13 mouse cellular contexts compared by ENCODE assay signal in genomic region chr5:122057622-122058021, GRCm38 (mm10). TPM values are rescaled to one million over a fixed set of nuclear protein-coding genes. Genes with fewer than 3 reads are reported as not detected.
DNase-seq lines count a peak whose midpoint lies in the region; ATAC-seq and TF ChIP-seq lines count a peak whose summit lies in the region.
"Had no signal": no experiment of that assay in that cellular context is flagged by ENCODE, and none has a peak within 500 bp of the region (broad histone marks: within the 10 kb centered on the region; RNA-seq: fewer than 3 reads in every experiment).

No protein-coding gene starts in this region.

- H3K27me3 ChIP-seq in forebrain, embryonic 11.5 days (ENCODE audit: control insufficient read depth, insufficient read depth, low read length) = no peaks in the 10 kb centered on the region

- H3K9ac ChIP-seq in forebrain, embryonic 11.5 days (ENCODE audit: low read length) = no peak overlapping the region

- no peak overlapping the region for H3K4me2 ChIP-seq in forebrain, embryonic 11.5 days (ENCODE audit: low read depth, low read length, severe bottlenecking)

- no peak overlapping the region for H3K27ac ChIP-seq in layer of hippocampus, adult 2 months
- no peak overlapping the region for H3K27ac ChIP-seq in forebrain, embryonic 11.5 days (ENCODE audit: low read depth, low read length)

- peak; percentile 79 for TF ChIP-seq CTCF in layer of hippocampus, adult 2 months (conservative IDR thresholded peaks at IDR 0.05)

- no peak for DNase-seq in layer of hippocampus, adult 2 months (ENCODE audit: low spot score in 2 of 2)
- DNase-seq in layer of hippocampus, adult 11-12 months (ENCODE audit: low spot score) = no peak
- peak; percentile 54 for DNase-seq in thymus, postnatal 4 days
- DNase-seq in thymus, adult 18-20 months = no peak
- DNase-seq in R1 (ENCODE audit: low read depth, low spot score) = peak; percentile 72
- peak; percentile 64 for DNase-seq in testis, postnatal 10 days (ENCODE audit: low spot score)
- DNase-seq in forebrain, embryonic 11.5 days (ENCODE audit: low spot score) = no peak
- DNase-seq in right cerebral cortex, postnatal 36 days (ENCODE audit: low spot score in 2 of 2) = no peak
- DNase-seq: adrenal gland, adult 2 months; cerebellum, adult 9-10 months; gastrocnemius, postnatal 10 days; left cerebral cortex, postnatal 4 days had no signal

- H3K9me3 ChIP-seq in forebrain, embryonic 11.5 days (ENCODE audit: control insufficient read depth, low read length) = peaks cover 6% of the 10 kb centered on the region; the same call in 1 of the 2 replicates

- WGBS in forebrain, embryonic 11.5 days = 68% methylated on average over 6 of the region's 6 CpGs

- H3K36me3 ChIP-seq in forebrain, embryonic 11.5 days (ENCODE audit: control insufficient read depth, insufficient read depth, low read length) = no peaks in the 10 kb centered on the region

- H3K4me3 ChIP-seq in layer of hippocampus, adult 2 months = no peak overlapping the region
- H3K4me3 ChIP-seq in forebrain, embryonic 11.5 days (ENCODE audit: low read depth, low read length) = no peak overlapping the region

- peaks cover 9% of the 10 kb centered on the region for H3K4me1 ChIP-seq in forebrain, embryonic 11.5 days (replicated peaks; ENCODE audit: control insufficient read depth, insufficient read depth, low read length)

- no peak for ATAC-seq in forebrain, embryonic 11.5 days (replicated peaks; ENCODE audit: low FRiP score)

RNA-seq across cellular contexts. Expression of gene Cux2, which starts 7.7 kb away (rescaled TPM):
- 10 to 100 TPM; 30.0 to 30.9 TPM for total RNA-seq in layer of hippocampus, adult 2 months (2021)
- polyA plus RNA-seq in forebrain, embryonic 11.5 days (2014; fragmentation: Nextera tagmentation; extraction: Ambion mirVana) = 11.3 and 13.2 TPM in 2 replicates
- total RNA-seq: hematopoietic stem cell, adult 5-6 weeks had no signal

RNA-seq across cellular contexts. Expression of gene Myl2, which starts 43.1 kb away (rescaled TPM):
- total RNA-seq in layer of hippocampus, adult 2 months (2021) = under 1 TPM in 1 of 2 experiments, not detected in 1; 0.88 TPM
- not detected in 2 replicates for polyA plus RNA-seq in forebrain, embryonic 11.5 days (2014; fragmentation: Nextera tagmentation; extraction: Ambion mirVana)
- total RNA-seq: adrenal gland, adult 2 months; hematopoietic stem cell, adult 5-6 weeks; left cerebral cortex, postnatal 4 days had no signal
- polyA plus RNA-seq: adrenal gland, adult 2 months had no signal

Comparison
In these comparisons a context has a peak if more than half of its experiments do, and no peak if none do; other contexts are left out.
1. DNase-seq: peak in thymus, postnatal 4 days (single experiment), R1 (single experiment) and testis, postnatal 10 days (single experiment); none in layer of hippocampus, adult 2 months (0 of 2), layer of hippocampus, adult 11-12 months (single experiment), thymus, adult 18-20 months (0 of 2), forebrain, embryonic 11.5 days (single experiment) and right cerebral cortex, postnatal 36 days (0 of 2).